Mouse (Mus musculus): ENCODE measurements around the gene Gm30737. TPM values are rescaled to one million over a fixed set of nuclear protein-coding genes. Genes with fewer than 3 reads are reported as not detected.
"Not testable (repeated sequence)": the region's sequence is repeated elsewhere in the genome, so short reads cannot be mapped to it uniquely, and the experiment has no call there.

Gm30737 gene
- not detected in 2 replicates for polyA plus RNA-seq (2016; fragmentation: Nextera tagmentation; extraction: Ambion mirVana)

DNA sequence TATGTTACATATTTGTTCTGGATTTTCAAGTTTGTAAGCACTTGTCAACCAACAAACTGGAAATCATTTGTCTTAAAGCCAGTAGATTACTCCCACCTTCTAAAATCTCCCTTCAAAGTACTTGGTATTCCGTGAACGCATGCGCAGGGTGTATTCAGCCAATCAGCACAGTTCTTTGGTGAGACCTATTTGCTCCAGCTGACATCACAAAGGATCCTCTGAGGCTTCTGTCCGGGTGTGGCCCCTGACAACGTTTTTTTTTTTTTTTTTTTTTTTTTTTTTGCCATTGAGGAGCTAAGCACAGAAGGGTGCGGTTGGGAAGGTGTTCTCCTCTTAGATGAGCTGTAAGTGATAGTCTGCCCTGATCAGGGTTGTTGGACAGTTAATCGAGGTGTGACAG is at the start of gene Gm30737:
Gene Gm30737 (plus strand): TSS at position 301 of the 400 bp plus-strand sequence.
- WGBS: no CpG with 5 or more reads among the region's 7 CpGs
- H3K27ac ChIP-seq; H3K27me3 ChIP-seq (ENCODE audit: low read depth, poor library complexity, severe bottlenecking); DNase-seq (ENCODE audit: low spot score); H3K36me3 ChIP-seq; H3K9me3 ChIP-seq (replicated peaks); H3K4me1 ChIP-seq; H3K4me3 ChIP-seq: not testable (repeated sequence)

All from limb, embryonic 10.5 days (tissue).